Mouse (Mus musculus) heart, adult 2 months (tissue): ENCODE measurements around the gene Gm9887. TPM values are rescaled to one million over a fixed set of nuclear protein-coding genes. Genes with fewer than 3 reads are reported as not detected.
A peak's percentile ranks its signal among the peaks of the same experiment; 100 is the strongest.

ENCODE experiments used
- DNase-seq, 2 experiments: peaks; one replicate each; pipeline ENCODE4 v3.0.0; 2021
- H3K27ac ChIP-seq: fragments of 200-600 bp; 2 replicates; pipeline ENCODE4 v1.8.1; 2022
- H3K27me3 ChIP-seq: fragments of 200-500 bp; 2 replicates; pipeline ENCODE4 v1.6.1; 2012; ENCODE audit warnings: mild to moderate bottlenecking, low read length, inconsistent platforms, mixed read lengths; ENCODE audit not compliant: control insufficient read depth, insufficient read depth
- H3K36me3 ChIP-seq: fragments of 200-500 bp; 2 replicates; pipeline ENCODE4 v1.6.1; 2012; ENCODE audit warnings: low read length, inconsistent platforms; ENCODE audit not compliant: control insufficient read depth, insufficient read depth
- H3K4me1 ChIP-seq: fragments of 200-500 bp; 2 replicates; pipeline ENCODE4 v1.6.1; 2011; ENCODE audit warnings: low read length; ENCODE audit not compliant: control insufficient read depth, insufficient read depth
- H3K4me3 ChIP-seq: fragments of 200-600 bp; 2 replicates; pipeline ENCODE4 v1.8.1; 2022
- H3K79me2 ChIP-seq: fragments of 200-500 bp; replicated peaks from 2 replicates; pipeline ENCODE4 v1.6.1; 2012; ENCODE audit warnings: mild to moderate bottlenecking, inconsistent platforms, low read length, moderate library complexity, mixed read lengths; ENCODE audit not compliant: control insufficient read depth, insufficient read depth
- H3K9ac ChIP-seq: fragments of 200-500 bp; 2 replicates; pipeline ENCODE4 v1.6.1; 2012; ENCODE audit warnings: low read depth, mild to moderate bottlenecking, control low read depth, inconsistent platforms, low read length, mixed read lengths
- CTCF ChIP-seq: fragments of 200-600 bp; IDR thresholded peaks from 2 replicates; pipeline ENCODE4 v1.8.1; 2022; ENCODE audit warnings: antibody characterized with exemption, mild to moderate bottlenecking, moderate library complexity
- EP300 ChIP-seq: fragments of 200-500 bp; IDR thresholded peaks from 2 replicates; pipeline ENCODE4 v1.6.1; 2011; ENCODE audit warnings: low read depth, low read length, control low read depth; ENCODE audit not compliant: insufficient read depth
- POLR2A ChIP-seq: fragments of 200-500 bp; IDR thresholded peaks from 2 replicates; pipeline ENCODE4 v1.6.1; 2011; ENCODE audit warnings: mild to moderate bottlenecking, low read depth, low read length, control low read depth; ENCODE audit not compliant: insufficient read depth
- WGBS: fragments of 180-500 bp; shearing (Covaris S2); methylation state at CpG from one replicate; pipeline ENCODE4 v1.1.7; 2018; 5-methylcytosine and 5-hydroxymethylcytosine counted together
- intact Hi-C: fragments of 180-260 bp; cut with DNase I; formaldehyde crosslinking; loops from one replicate; pipeline ENCODE4 v1.15.1; 2025
- microRNA-seq, 2 experiments: library from miRNA; unstranded; fragments of <30 nt; microRNA quantifications; one replicate each; pipeline ENCODE4 v1.2.0; 2021
- polyA plus RNA-seq: library from polyadenylated mRNA; depleted of rRNA; stranded (reverse); fragments of >200 nt; gene quantifications from 2 replicates; pipeline ENCODE4 v1.2.3, GENCODE M21; 2012; rRNA removed
- total RNA-seq, 2 experiments: library from RNA; stranded (reverse); gene quantifications; 2 replicates each; pipeline ENCODE4 v1.2.3; 2021

Gm9887 gene
- total and polyA plus RNA-seq, 3 experiments = 0.39 to 0.84 (median 0.80) TPM

GRCm38 (mm10) chr12:69349928-69350327 is 22.3 kb downstream of the Gm9887 start:
- WGBS = 85% methylated on average over 2 of the region's 2 CpGs
- no peaks in the 10 kb centered on the region for H3K27me3 ChIP-seq
- TF ChIP-seq CTCF (no peak), EP300 (no peak), POLR2A (no peak)
- no peak overlapping the region for H3K27ac ChIP-seq
- intact Hi-C loops = no loop called here
- no peaks in the 10 kb centered on the region for H3K79me2 ChIP-seq
- no peaks in the 10 kb centered on the region for H3K4me1 ChIP-seq
- H3K4me3 ChIP-seq = no peak overlapping the region
- H3K9ac ChIP-seq = no peak overlapping the region
- DNase-seq = no peak
- peaks cover 6% of the 10 kb centered on the region for H3K36me3 ChIP-seq

DNA sequence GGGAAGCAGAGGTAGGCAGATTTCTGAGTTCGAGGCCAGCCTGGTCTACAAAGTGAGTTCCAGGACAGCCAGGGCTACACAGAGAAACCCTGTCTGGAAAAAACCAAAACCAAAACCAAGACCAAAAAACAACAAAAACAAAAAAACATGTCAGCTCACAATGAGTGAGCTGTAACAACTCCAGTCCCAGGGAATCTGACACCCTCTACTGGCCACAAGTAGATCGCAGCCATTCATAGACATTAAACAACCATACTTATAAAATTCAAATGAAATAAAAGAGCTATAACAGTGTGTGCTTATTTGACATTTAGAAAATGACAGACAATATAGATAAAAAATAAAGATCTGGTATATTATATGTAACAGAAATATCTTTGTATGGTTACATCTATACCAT is 38.7 kb downstream of the Gm9887 start:
- H3K27ac ChIP-seq = no peak overlapping the region
- TF ChIP-seq CTCF (peak; percentile 75), EP300 (no peak)
- H3K36me3 ChIP-seq = peaks cover 5% of the 10 kb centered on the region
- no peaks in the 10 kb centered on the region for H3K79me2 ChIP-seq
- WGBS = 83% methylated on average over 2 of the region's 2 CpGs
- no peak overlapping the region for H3K9ac ChIP-seq
- DNase-seq = no peak
- no peaks in the 10 kb centered on the region for H3K4me1 ChIP-seq
- no peaks in the 10 kb centered on the region for H3K27me3 ChIP-seq
- H3K4me3 ChIP-seq = no peak overlapping the region
- intact Hi-C loops = no loop called here

- no peak for TF ChIP-seq EP300
- TF ChIP-seq CTCF = no peak
- no peak for TF ChIP-seq POLR2A
- no peak overlapping the region for H3K9ac ChIP-seq
- no peak overlapping the region for H3K27ac ChIP-seq
- DNase-seq = no peak
- H3K4me1 ChIP-seq = no peaks in the 10 kb centered on the region
- intact Hi-C loops = no loop called here
- H3K79me2 ChIP-seq = no peaks in the 10 kb centered on the region
- no peak overlapping the region for H3K4me3 ChIP-seq
- peaks cover 5% of the 10 kb centered on the region for H3K36me3 ChIP-seq
- no peaks in the 10 kb centered on the region for H3K27me3 ChIP-seq
- 55% methylated on average over 1 of the region's 1 CpGs for WGBS
Observed at GRCm38 (mm10) chr12:69332147-69332546, 40.1 kb downstream of the Gm9887 start.

- intact Hi-C loops = no loop called here
- H3K79me2 ChIP-seq = no peaks in the 10 kb centered on the region
- H3K27ac ChIP-seq = no peak overlapping the region
- H3K36me3 ChIP-seq = peaks cover 5% of the 10 kb centered on the region
- TF ChIP-seq CTCF = no peak
- H3K9ac ChIP-seq = no peak overlapping the region
- H3K4me3 ChIP-seq = no peak overlapping the region
- H3K4me1 ChIP-seq = no peaks in the 10 kb centered on the region
- DNase-seq = no peak
- WGBS = 91% methylated on average over 3 of the region's 3 CpGs
- no peaks in the 10 kb centered on the region for H3K27me3 ChIP-seq
Observed at GRCm38 (mm10) chr12:69331187-69331586, 41.1 kb downstream of the Gm9887 start.

Small RNAs within 50 kb of the gene (microRNA-seq; reads per million reads assigned to microRNA genes)
- gene Gm47299 (0 to 0.56 reads per million in 2 experiments), gene Gm47305 (0 reads per million in 2 experiments)

Other genes with a start within 250 kb of the Gm9887 start
- gene Rps29, start 213.3 kb downstream of the Gm9887 start, total RNA-seq = 1,000 to 10,000 TPM; 1,353 to 1,535 TPM
- gene Rps29, start 213.3 kb downstream of the Gm9887 start, polyA plus RNA-seq = 945 and 1,207 TPM in 2 replicates
- gene Lrr1, start 203.6 kb downstream of the Gm9887 start, total RNA-seq = not detected
- not detected in 2 replicates for gene Lrr1, start 203.6 kb downstream of the Gm9887 start, polyA plus RNA-seq
- gene Rpl36al, start 188.4 kb downstream of the Gm9887 start, total RNA-seq = 100 to 1,000 TPM; 196 to 230 TPM
- gene Rpl36al, start 188.4 kb downstream of the Gm9887 start, polyA plus RNA-seq = 91.2 and 92.2 TPM in 2 replicates
- gene Mgat2, start 188.3 kb downstream of the Gm9887 start, total RNA-seq = 10 to 100 TPM; 18.9 to 19.2 TPM
- gene Mgat2, start 188.3 kb downstream of the Gm9887 start, polyA plus RNA-seq = 6.5 and 10.6 TPM in 2 replicates
- 1 to 10 TPM; 2.2 to 3.1 TPM for gene Gm49383, start 175.4 kb downstream of the Gm9887 start, total RNA-seq
- 1.00 and 2.1 TPM in 2 replicates for gene Gm49383, start 175.4 kb downstream of the Gm9887 start, polyA plus RNA-seq
- under 1 TPM; 0.50 to 0.80 TPM for gene Dnaaf2, start 174.0 kb downstream of the Gm9887 start, total RNA-seq
- 0.67 and 0.94 TPM in 2 replicates for gene Dnaaf2, start 174.0 kb downstream of the Gm9887 start, polyA plus RNA-seq
- gene Gm49384, start 168.2 kb downstream of the Gm9887 start, total RNA-seq = 1 to 10 TPM; 1.7 to 1.8 TPM
- gene Gm49384, start 168.2 kb downstream of the Gm9887 start, polyA plus RNA-seq = not detected in 2 replicates
- gene Pole2, start 144.3 kb downstream of the Gm9887 start, total RNA-seq = under 1 TPM; 0.27 to 0.63 TPM
- 1.00 and 1.4 TPM in 2 replicates for gene Pole2, start 144.3 kb downstream of the Gm9887 start, polyA plus RNA-seq
- gene Klhdc1, start 131.3 kb downstream of the Gm9887 start, total RNA-seq = 10 to 100 TPM; 34.6 to 38.7 TPM
- gene Klhdc1, start 131.3 kb downstream of the Gm9887 start, polyA plus RNA-seq = 10.2 and 10.5 TPM in 2 replicates
- gene Klhdc2, start 75.8 kb downstream of the Gm9887 start, total RNA-seq = 100 to 1,000 TPM in 1 of 2 experiments, 10 to 100 TPM in 1; 93.1 to 114 TPM
- gene Klhdc2, start 75.8 kb downstream of the Gm9887 start, polyA plus RNA-seq = 46.7 and 81.4 TPM in 2 replicates
- gene Nemf, start 15.3 kb downstream of the Gm9887 start, total RNA-seq = 10 to 100 TPM; 21.9 to 22.7 TPM
- gene Nemf, start 15.3 kb downstream of the Gm9887 start, polyA plus RNA-seq = 3.8 and 10.5 TPM in 2 replicates
- 10 to 100 TPM; 35.0 to 38.7 TPM for gene Arf6, start 308 bp downstream of the Gm9887 start, total RNA-seq
- gene Arf6, start 308 bp downstream of the Gm9887 start, polyA plus RNA-seq = 30.3 and 32.9 TPM in 2 replicates
- gene Vcpkmt, start 210.6 kb upstream of the Gm9887 start, total RNA-seq = 1 to 10 TPM; 3.5 TPM
- 2.0 TPM in 2 replicates for gene Vcpkmt, start 210.6 kb upstream of the Gm9887 start, polyA plus RNA-seq